Mouse (Mus musculus): ENCODE results near the gene Hypk. TPM values are rescaled to one million over a fixed set of nuclear protein-coding genes. Genes with fewer than 3 reads are reported as not detected.

Gene Hypk
- polyA plus RNA-seq, 1 experiment from 2014 or later = 54.3 TPM

DNA sequence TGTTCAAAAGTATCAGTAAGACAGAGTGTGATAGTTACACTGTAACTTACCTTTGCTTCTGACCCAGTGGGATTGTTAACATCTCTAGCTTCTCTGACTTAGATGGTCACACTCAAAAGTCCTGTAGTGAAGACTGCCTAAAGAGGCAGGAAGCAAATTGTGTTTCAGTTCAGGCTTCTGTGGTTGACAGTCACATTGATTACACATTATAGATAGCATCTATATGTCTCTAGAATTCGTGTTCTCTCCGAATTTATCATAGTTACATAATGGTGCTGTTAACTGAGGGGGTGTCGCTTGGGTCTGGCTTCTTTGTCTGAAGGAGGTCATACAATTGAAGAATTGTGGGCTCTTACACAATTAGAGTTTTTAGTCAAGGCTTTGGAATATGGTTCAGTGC lies 38.0 kb upstream of the Hypk start:
- Histone ChIP-seq H3K27ac (ENCODE audit: low read depth) (no peak overlapping the region), H3K9me3 (ENCODE audit: low read length) (no peaks in the 10 kb centered on the region), H3K4me3 (ENCODE audit: low read depth, low read length) (peak overlapping the region; percentile 83), H3K27me3 (ENCODE audit: insufficient read depth, low read length) (no peaks in the 10 kb centered on the region), H3K4me1 (ENCODE audit: insufficient read depth) (peaks cover 31% of the 10 kb centered on the region), H3K9ac (replicated peaks) (peak overlapping the region; percentile 90; the same call in 1 of the 2 replicates), H3K36me3 (replicated peaks; ENCODE audit: insufficient read depth, low read length) (peaks cover 9% of the 10 kb centered on the region; the same call in 1 of the 2 replicates), H3K4me2 (ENCODE audit: low read depth, low read length) (peak overlapping the region; percentile 90)
- WGBS (ENCODE audit: insufficient replicate concordance) = 23% methylated on average over 3 of the region's 3 CpGs
- DNase-seq (no peak), ATAC-seq (no peak)
- no peak for TF ChIP-seq CTCF (IDR thresholded peaks at IDR 0.05; ENCODE audit: low read depth)
- no peak for TF ChIP-seq EP300 (IDR thresholded peaks at IDR 0.05; ENCODE audit: low read depth)

DNA sequence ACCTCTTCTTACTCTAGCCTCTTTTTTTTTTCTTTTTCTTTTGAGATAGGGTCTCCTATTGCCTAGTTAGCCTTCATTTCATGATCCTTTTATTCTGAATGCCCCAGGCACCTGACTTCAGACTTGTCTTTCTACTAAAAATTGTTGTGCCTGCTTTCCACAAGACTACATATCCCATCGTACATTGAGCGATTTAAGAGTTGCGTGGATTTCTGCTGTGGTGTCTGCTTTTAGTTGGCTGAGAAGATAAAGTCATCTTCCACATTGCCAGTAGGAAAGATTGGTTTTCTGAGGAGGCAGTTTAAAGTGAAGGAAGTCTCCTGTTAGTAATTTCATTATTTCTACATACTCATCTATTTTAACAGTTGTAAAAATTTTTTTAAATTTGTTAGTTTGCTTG lies 37.5 kb upstream of the Hypk start:
- peaks cover 9% of the 10 kb centered on the region; the same call in 1 of the 2 replicates for H3K36me3 ChIP-seq (replicated peaks; ENCODE audit: insufficient read depth, low read length)
- peak overlapping the region; percentile 90 for H3K4me2 ChIP-seq (ENCODE audit: low read depth, low read length)
- H3K4me1 ChIP-seq (ENCODE audit: insufficient read depth) = peaks cover 31% of the 10 kb centered on the region
- no peak for ATAC-seq
- no peak for TF ChIP-seq CTCF (IDR thresholded peaks at IDR 0.05; ENCODE audit: low read depth)
- no peak for TF ChIP-seq EP300 (IDR thresholded peaks at IDR 0.05; ENCODE audit: low read depth)
- no peak overlapping the region for H3K27ac ChIP-seq (ENCODE audit: low read depth)
- no peaks in the 10 kb centered on the region for H3K27me3 ChIP-seq (ENCODE audit: insufficient read depth, low read length)
- no peak overlapping the region for H3K9ac ChIP-seq (replicated peaks)
- 59% methylated on average over 3 of the region's 3 CpGs for WGBS (ENCODE audit: insufficient replicate concordance)
- H3K9me3 ChIP-seq (ENCODE audit: low read length) = no peaks in the 10 kb centered on the region
- H3K4me3 ChIP-seq (ENCODE audit: low read depth, low read length) = 0 out of 2 replicates have a peak overlapping the region, but pooled peaks have one; percentile 83
- DNase-seq = no peak

DNA sequence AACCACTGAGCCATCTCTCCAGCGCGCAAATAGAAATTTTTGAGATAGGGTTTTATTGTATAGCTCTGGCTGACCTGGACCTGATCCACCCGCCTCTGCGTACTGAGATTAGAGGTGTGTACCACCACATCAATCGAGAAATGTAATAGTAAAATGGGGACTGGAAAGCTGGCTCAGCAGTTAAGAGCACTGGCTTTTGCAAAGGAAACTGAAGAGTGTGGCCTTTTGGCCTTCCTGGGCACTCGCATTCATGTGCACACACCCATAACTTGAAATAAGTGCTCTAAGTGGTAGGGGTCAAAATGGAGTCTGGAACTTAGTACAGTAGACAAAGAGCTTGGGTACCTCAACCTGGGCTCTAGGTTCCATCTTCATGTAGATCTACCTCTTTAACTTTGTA lies 36.7 kb upstream of the Hypk start:
- Histone ChIP-seq H3K4me1 (ENCODE audit: insufficient read depth) (peaks cover 31% of the 10 kb centered on the region), H3K4me3 (ENCODE audit: low read depth, low read length) (no peak overlapping the region), H3K9me3 (ENCODE audit: low read length) (no peaks in the 10 kb centered on the region), H3K9ac (replicated peaks) (no peak overlapping the region; the same call in 1 of the 2 replicates), H3K36me3 (replicated peaks; ENCODE audit: insufficient read depth, low read length) (peaks cover 9% of the 10 kb centered on the region; the same call in 1 of the 2 replicates), H3K27me3 (ENCODE audit: insufficient read depth, low read length) (no peaks in the 10 kb centered on the region), H3K27ac (ENCODE audit: low read depth) (no peak overlapping the region), H3K4me2 (ENCODE audit: low read depth, low read length) (0 out of 2 replicates have a peak overlapping the region, but pooled peaks have one; percentile 6)
- no peak for DNase-seq
- TF ChIP-seq CTCF (IDR thresholded peaks at IDR 0.05; ENCODE audit: low read depth) (no peak), EP300 (IDR thresholded peaks at IDR 0.05; ENCODE audit: low read depth) (no peak)
- no peak for ATAC-seq
- WGBS (ENCODE audit: insufficient replicate concordance) = 84% methylated on average over 6 of the region's 6 CpGs

DNA sequence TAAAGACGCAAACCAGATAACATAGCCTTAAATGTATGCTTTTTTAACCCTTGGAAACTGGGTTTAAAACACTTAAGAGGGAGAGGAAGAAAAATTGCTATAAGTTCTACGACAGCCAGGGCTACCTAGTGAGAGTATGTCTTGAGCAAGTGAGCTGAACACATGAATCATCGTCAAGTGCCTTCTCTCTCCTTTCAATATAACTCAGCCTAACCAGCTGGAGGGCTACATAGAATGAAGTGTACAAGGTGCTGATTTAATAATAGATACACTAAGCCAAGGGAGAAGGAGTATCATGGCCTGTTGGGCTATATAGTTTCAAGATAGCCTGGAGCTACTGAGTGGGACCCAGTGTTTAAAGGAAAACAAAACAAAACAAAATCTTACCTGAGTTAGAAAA lies 34.6 kb upstream of the Hypk start:
- TF ChIP-seq CTCF (IDR thresholded peaks at IDR 0.05; ENCODE audit: low read depth) (no peak), EP300 (IDR thresholded peaks at IDR 0.05; ENCODE audit: low read depth) (no peak)
- Histone ChIP-seq H3K4me1 (ENCODE audit: insufficient read depth) (peaks cover 25% of the 10 kb centered on the region), H3K9ac (replicated peaks) (0 out of 2 replicates have a peak overlapping the region, but pooled peaks have one; percentile 2), H3K4me2 (ENCODE audit: low read depth, low read length) (no peak overlapping the region), H3K27me3 (ENCODE audit: insufficient read depth, low read length) (no peaks in the 10 kb centered on the region), H3K36me3 (replicated peaks; ENCODE audit: insufficient read depth, low read length) (peaks cover 23% of the 10 kb centered on the region), H3K27ac (ENCODE audit: low read depth) (no peak overlapping the region), H3K4me3 (ENCODE audit: low read depth, low read length) (no peak overlapping the region), H3K9me3 (ENCODE audit: low read length) (no peaks in the 10 kb centered on the region)
- WGBS (ENCODE audit: insufficient replicate concordance) = 83% methylated on average over 3 of the region's 3 CpGs
- ATAC-seq (no peak), DNase-seq (no peak)

DNA sequence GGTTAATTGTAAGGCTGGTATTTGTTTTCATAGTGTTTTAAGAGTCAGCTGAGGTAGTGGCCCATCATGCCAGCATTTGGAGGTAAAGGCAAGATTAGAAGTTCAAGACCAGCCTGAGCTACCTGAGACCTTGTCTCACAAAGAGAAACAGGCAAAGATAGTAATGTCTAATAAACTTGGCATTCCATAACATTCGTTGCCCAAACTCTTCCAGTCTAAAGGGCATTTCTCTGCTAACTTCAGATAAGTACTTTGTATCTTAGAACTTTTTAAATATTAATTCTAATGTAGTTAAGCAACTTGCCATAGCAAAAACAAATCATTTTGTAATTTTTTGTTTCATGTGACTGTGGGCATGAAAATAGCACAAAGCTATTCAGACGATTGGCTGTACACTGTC lies 29.9 kb upstream of the Hypk start:
- H3K9me3 ChIP-seq (ENCODE audit: low read length) = no peaks in the 10 kb centered on the region
- no peak overlapping the region for H3K4me3 ChIP-seq (ENCODE audit: low read depth, low read length)
- no peak overlapping the region for H3K9ac ChIP-seq (replicated peaks)
- DNase-seq = no peak
- peaks cover 38% of the 10 kb centered on the region for H3K36me3 ChIP-seq (replicated peaks; ENCODE audit: insufficient read depth, low read length)
- H3K4me2 ChIP-seq (ENCODE audit: low read depth, low read length) = no peak overlapping the region
- TF ChIP-seq EP300 (IDR thresholded peaks at IDR 0.05; ENCODE audit: low read depth) (no peak), CTCF (IDR thresholded peaks at IDR 0.05; ENCODE audit: low read depth) (no peak)
- no peak overlapping the region for H3K27ac ChIP-seq (ENCODE audit: low read depth)
- no peaks in the 10 kb centered on the region for H3K4me1 ChIP-seq (ENCODE audit: insufficient read depth)
- 75% methylated on average over 2 of the region's 2 CpGs for WGBS (ENCODE audit: insufficient replicate concordance)
- H3K27me3 ChIP-seq (ENCODE audit: insufficient read depth, low read length) = no peaks in the 10 kb centered on the region
- no peak for ATAC-seq

DNA sequence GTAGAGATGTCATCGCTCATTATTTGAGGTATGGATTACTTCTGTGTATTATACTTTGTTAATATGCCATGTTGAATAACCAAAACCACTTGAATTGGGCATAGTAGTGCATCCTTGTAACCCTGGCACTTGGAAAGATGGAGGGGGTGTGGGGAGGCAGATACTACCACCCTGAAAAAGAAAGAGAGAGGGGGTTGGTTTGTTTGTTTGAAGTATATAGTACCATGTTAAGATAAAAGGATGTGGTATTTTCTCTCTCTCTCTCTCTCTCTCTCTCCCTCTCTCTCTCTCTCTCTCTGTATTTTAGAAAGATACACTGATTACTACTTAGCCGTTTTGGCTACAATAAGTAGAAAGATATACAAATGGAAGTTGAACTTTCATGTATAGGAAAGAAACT lies 27.2 kb upstream of the Hypk start:
- H3K27ac ChIP-seq (ENCODE audit: low read depth) = no peak overlapping the region
- 76% methylated on average over 2 of the region's 2 CpGs for WGBS (ENCODE audit: insufficient replicate concordance)
- H3K27me3 ChIP-seq (ENCODE audit: insufficient read depth, low read length) = no peaks in the 10 kb centered on the region
- no peak overlapping the region for H3K4me3 ChIP-seq (ENCODE audit: low read depth, low read length)
- H3K4me1 ChIP-seq (ENCODE audit: insufficient read depth) = no peaks in the 10 kb centered on the region
- no peaks in the 10 kb centered on the region for H3K9me3 ChIP-seq (ENCODE audit: low read length)
- H3K9ac ChIP-seq (replicated peaks) = no peak overlapping the region
- H3K4me2 ChIP-seq (ENCODE audit: low read depth, low read length) = no peak overlapping the region
- no peak for TF ChIP-seq EP300 (IDR thresholded peaks at IDR 0.05; ENCODE audit: low read depth)
- TF ChIP-seq CTCF (IDR thresholded peaks at IDR 0.05; ENCODE audit: low read depth) = no peak
- no peak for ATAC-seq
- peaks cover 58% of the 10 kb centered on the region for H3K36me3 ChIP-seq (replicated peaks; ENCODE audit: insufficient read depth, low read length)
- DNase-seq = no peak

DNA sequence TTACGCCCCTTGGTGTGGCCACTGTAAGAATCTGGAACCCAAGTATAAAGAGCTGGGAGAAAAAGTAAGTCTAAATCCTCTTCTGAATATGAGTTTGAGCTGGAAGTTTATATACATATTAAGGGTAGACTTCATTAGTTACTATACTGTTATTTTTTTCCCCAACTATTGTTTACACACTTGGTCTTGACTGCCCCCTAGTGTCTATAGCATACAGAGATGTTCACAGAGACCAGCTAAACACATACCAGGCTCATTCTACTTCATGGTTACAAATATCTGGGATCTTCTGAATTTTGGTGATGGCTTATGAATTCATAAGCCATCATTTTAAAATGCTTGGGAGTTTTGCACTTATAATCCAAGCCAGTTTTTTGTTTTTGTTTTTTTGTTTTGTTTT lies 18.2 kb upstream of the Hypk start:
- Histone ChIP-seq H3K36me3 (replicated peaks; ENCODE audit: insufficient read depth, low read length) (peaks cover 81% of the 10 kb centered on the region), H3K27ac (ENCODE audit: low read depth) (no peak overlapping the region), H3K9ac (replicated peaks) (no peak overlapping the region), H3K4me3 (ENCODE audit: low read depth, low read length) (no peak overlapping the region), H3K27me3 (ENCODE audit: insufficient read depth, low read length) (no peaks in the 10 kb centered on the region), H3K4me2 (ENCODE audit: low read depth, low read length) (no peak overlapping the region), H3K4me1 (ENCODE audit: insufficient read depth) (no peaks in the 10 kb centered on the region), H3K9me3 (ENCODE audit: low read length) (no peaks in the 10 kb centered on the region)
- 91% methylated on average over 1 of the region's 1 CpGs for WGBS (ENCODE audit: insufficient replicate concordance)
- DNase-seq (no peak), ATAC-seq (no peak)
- TF ChIP-seq EP300 (IDR thresholded peaks at IDR 0.05; ENCODE audit: low read depth) (no peak), CTCF (IDR thresholded peaks at IDR 0.05; ENCODE audit: low read depth) (peak; percentile 68)
